Mouse (Mus musculus): ENCODE measurements at regions not wholly inside any gene's neighbourhood (a gene's known extent, or its start where the extent isn't known, plus 50 kb on each side); places are given as distances from the start of the nearest gene placed in this dataset.

DNA sequence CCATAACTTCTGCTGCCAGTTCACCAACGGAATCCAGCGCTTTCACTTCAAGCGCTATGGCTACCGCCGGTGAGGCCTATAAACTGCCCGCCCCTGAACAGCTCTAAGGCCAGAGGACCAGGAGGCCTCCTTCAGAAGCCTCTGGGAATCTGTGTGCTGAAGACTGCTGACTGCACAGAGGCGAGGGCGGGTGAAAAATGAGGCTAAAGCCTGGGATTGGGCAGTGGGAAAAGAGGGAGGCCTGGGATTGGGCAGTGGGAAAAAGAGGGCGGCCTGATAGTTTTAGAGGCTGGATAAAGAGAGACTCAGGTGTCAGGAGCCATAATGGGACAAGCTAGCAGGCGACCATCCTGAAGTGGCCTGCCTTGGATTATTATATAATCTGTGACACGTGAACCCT, 80.8 kb downstream of the Plekhb2 start:
- TF ChIP-seq EP300 (IDR thresholded peaks at IDR 0.05; ENCODE audit: low read depth) (no peak), CTCF (IDR thresholded peaks at IDR 0.05; ENCODE audit: low read depth) (no peak)

Measured in heart, postnatal 0 days (tissue).